Mouse (Mus musculus): Measurements from ENCODE around the gene Mbd3. TPM values are rescaled to one million over a fixed set of nuclear protein-coding genes. Genes with fewer than 3 reads are reported as not detected.

Gene Mbd3
- total RNA-seq (2021): 100 to 1,000 TPM; 139 to 140 TPM
- long read RNA-seq, experiment 1, transcript Mbd3-203 (7 exons, 1,222 nt): minor isoform, 11 of 236 reads
- long read RNA-seq, experiment 1, transcript Mbd3-204 (7 exons, 1,566 nt): major isoform, 112 of 236 reads
- long read RNA-seq, experiment 1, transcript Mbd3-201 (7 exons, 1,662 nt): minor isoform, 23 of 236 reads
- long read RNA-seq, experiment 1, partial matches to known transcripts: 64 of 236 reads
- long read RNA-seq, experiment 1, other reads (novel, unspliced or antisense): 24 of 236 reads
- long read RNA-seq, experiment 2, transcript Mbd3-201 (7 exons, 1,662 nt): minor isoform, 28 of 237 reads
- long read RNA-seq, experiment 2, transcript Mbd3-202 (6 exons, 914 nt): minor isoform, 7 of 237 reads
- long read RNA-seq, experiment 2, transcript Mbd3-204 (7 exons, 1,566 nt): major isoform, 105 of 237 reads
- long read RNA-seq, experiment 2, transcript Mbd3-203 (7 exons, 1,222 nt): minor isoform, 8 of 237 reads
- long read RNA-seq, experiment 2, partial matches to known transcripts: 68 of 237 reads
- long read RNA-seq, experiment 2, other reads (novel, unspliced or antisense): 21 of 237 reads

DNA sequence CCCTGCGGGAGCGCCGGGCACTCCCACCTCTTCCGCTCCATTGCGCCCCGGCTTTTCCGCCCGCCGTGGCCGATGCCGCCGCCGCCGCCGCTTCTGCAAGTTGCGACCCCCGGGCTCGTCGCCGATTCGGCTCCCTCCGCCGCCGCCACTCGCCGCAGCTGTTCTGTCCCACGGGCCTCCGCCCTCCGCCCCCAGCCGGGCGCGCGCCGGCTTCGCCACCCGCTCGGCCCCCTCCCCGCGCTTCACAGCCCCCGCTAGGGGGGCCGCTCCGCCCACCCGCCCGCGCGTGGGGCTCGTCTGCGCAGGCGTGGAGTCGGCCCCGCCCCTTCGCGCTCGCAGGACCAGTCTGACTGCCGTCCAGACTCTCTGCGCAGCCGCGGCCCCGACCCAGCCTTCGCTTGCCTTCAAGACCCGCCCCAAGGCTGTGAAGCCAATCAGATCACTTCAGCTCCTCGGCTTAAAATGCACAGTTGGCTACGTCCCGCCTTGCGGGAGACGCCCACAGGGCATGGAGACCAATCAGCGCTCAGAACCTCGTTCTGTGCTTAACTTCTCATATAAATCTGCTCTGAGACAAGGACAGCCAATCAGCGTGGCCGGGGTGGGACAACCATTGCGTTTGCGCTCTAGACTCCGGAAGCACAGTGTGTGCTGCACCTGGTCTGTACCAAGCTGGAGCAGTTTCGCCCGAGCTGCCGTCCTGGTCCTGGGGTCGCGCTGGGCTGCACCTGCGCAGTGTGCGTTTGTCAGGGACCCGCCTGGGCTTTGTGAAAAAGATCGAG is at the start of gene Mbd3:
Gene Mbd3, minus strand, starts transcription at position 360 of the 782 bp plus-strand sequence.
- DNase-seq (ENCODE audit: low spot score in 2 of 2): peak; percentile 99

DNA sequence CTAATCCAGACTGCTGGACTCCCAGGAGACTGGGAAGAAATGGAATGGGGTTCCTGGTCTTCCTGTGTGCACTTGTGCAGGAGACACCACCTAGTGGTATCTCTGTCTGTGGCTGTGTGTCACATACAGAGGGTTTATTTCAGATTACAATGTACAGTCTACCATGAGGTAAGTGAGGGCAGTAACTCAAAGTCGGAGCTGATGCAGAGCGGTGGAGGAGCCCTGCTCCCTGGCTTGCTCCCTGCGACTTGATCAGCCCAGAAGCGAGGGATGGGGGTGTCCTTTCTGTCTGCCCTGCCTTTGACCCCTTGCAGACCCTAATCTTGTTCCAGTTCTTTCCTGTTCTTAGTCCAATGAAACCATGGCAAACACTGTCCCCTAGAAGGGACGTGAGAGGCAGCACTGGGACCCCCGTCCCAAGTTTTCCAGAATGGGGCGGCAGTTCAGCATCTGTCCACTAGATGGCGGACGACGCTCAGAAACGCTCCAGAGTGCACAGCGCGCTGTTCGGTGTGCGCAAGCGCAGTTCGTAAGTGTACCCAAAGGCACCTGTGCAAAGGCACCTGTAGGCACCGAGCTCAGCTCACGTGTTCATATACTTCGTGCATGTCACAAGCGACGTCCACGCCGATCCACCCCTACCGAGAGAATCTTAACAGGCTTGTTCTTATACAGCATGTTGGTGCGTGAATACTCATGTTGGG is 46.7 kb upstream of the Mbd3 start:
- DNase-seq (ENCODE audit: low spot score in 2 of 2): peak in 1 of 2 experiments; percentile 69

DNA sequence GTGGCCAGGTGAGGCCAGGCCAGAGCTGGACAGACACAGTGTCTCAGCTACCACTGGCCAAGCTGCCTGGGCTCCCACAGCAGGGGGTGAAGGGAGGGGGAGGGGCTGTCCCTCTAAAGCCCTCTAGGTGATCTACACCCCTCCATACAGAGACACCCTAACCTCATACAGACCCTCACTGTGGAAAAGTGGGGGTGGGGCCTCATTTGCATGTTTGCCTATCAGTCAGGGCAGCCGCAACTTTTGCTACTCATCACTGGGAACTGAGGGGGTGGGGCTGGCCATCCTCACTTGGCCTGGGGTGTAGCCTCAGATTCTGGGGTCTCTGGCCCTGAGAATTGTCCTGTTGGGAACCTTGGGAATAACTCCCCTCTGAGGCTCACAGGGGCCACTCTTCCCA is 45.7 kb upstream of the Mbd3 start:
- DNase-seq (ENCODE audit: low spot score in 2 of 2): no peak

DNA sequence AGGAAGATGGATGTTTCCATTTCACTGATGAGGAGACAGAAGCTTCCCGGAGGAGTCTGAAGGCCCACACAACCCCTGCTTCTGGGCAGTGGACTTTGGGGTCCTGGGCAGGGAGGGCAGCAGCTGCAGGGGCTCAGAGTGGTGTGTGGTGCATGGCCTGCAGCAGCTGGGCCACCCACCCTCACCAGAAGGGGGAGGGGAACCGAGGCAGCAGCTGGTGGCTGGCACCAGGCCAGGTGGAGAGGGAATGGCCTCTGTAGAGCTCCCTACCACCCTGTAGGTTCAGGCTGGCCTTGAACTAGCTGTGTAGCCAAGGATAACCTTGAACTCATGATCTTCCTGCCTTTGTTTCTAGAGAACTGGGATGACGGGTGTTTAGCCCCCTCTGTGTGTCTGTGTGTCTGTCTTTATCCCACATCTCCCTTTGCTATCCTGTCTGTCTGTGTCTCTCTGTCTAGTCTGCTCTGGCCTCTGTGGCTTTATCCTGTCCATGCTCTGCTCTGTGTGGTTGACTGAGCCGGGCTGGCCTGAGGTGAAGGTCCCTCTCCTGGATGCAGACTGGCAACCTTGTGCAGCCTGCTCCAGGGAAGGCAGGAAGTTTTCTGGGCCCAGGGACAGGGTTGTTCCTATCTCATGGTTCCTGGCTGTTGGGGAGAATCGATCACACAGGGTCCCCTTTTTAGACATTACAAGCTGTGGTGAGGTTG is 45.1 kb upstream of the Mbd3 start:
- DNase-seq (ENCODE audit: low spot score in 2 of 2): peak in 1 of 2 experiments; percentile 61

DNA sequence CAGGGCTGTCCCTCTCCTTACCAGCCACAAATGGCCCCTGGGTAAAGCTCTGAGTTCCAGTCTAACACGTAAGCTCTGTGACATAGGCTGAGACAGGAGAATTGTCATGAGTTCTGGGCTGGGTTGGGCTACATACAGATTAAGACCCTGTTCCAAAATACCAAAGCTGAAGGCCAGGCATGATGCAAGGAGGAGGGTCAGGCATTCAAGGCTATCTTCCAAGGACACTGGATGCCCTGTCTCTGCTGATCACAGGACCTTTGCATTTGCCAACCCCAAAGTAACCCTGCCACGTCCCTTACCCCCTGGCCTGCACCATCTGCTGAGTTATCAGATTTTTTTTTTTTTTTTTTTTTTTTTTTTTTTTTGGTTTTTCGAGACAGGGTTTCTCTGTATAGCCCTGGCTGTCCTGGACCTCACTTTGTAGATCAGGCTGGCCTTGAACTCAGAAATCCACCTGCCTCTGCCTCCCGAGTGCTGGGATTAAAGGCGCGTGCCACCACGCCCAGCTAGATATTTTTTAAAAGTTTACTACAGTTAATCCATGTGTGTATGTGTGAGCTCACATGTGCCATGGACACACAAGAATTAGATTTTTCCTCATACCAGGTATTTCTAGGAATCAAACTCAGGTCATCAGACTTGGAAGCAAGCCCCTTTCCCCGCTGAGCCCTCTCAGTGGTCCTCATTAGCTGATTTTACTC is 44.4 kb upstream of the Mbd3 start:
- no peak for DNase-seq (ENCODE audit: low spot score in 2 of 2)

DNA sequence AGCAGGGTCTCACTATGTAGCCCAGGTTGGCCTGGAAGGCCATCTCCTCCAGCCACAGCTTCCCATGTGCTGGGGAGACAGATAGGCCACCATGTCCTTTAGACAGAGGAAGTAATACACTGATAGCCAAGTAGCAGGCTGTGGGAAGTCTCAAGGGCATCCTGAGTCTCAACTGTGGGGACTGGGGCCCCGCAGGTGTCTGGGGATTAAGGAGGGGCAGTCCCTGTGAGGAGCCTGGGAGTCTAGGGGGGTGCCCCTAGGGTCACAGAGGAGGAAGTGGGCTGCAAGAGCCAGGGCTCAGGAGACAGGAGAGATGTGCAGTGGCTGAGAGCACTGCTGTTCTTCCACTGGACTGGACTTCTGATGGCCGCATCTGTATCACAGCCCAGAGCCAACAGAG is 43.6 kb upstream of the Mbd3 start:
- no peak for DNase-seq (ENCODE audit: low spot score in 2 of 2)

DNA sequence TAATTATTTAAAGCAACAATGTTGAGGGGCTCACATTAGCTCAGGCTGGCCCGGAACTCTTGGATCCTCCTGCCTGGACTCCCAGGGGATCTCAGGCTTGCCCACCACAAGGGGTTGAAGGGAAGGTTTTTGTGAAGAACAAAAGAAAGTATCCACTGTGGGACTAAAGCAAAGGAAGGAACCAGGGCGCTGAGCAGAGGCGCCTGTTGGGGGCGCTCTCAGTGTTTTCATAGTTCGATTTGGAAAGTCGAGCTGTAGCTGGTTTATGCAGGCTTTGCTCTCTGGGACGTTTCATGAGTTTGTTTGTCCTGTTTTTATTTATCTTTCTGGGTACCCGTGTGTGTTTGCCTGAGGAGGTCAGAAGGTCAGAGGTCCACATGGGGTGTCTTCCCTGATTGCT is 42.2 kb upstream of the Mbd3 start:
- no peak for DNase-seq (ENCODE audit: low spot score in 2 of 2)

DNA sequence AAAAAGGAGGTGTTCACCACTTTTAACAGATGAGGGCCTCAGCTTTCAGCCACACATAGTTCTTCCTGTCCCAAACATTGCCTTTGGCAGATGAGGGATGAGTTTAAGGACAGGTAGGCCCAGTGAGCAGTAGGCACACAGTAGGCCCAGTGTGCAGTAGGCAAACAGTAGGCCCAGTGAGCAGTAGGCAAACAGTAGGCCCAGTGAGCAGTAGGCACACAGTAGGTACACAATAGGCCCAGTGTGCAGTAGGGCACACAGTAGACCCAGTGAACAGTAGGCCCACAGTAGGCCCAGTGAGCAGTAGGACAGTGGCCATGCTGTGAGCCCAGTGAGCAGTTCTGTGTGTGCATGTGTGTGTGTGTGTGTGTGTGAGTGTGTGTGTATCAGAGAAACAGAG is 40.7 kb upstream of the Mbd3 start:
- DNase-seq (ENCODE audit: low spot score in 2 of 2): no peak

DNA sequence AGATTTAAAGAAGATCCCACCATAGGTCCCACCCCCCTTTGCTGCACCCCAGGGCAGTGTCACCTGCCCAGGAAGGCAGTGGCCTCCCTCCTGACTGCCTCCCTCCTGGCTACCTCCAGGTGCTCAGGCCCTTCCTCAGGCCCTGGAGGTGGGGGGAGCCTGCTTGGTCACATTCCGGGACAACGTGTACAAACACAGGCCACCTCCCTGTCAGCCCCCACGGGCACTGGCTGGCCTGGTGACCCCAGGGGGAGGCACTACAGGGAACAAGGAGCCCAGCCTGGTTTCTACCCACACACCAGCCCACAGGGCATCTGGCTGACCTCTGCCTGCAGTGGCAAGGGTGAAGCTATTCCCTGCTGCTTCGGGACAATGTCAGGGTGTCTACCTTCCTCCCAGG is 38.6 kb upstream of the Mbd3 start:
- no peak for DNase-seq (ENCODE audit: low spot score in 2 of 2)

DNA sequence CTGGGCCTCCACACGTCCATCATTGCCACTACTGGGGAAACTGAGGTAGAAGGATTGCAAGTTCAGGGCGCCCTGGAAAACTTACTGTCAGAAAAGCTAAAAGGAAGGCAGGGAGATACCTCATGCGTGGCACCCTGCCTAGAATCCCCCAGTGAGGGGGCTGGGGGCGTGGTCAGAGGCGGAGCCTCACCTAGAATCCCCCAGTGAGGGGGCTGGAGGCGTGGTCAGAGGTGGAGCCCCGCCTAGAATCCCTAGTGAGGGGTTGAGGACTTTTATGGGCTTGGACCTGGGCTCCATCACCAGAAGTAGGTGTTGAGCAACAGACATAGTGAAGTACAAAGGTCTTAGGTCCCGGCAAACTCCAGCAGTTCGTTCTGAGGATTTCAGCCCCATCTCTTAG is 36.9 kb upstream of the Mbd3 start:
- DNase-seq (ENCODE audit: low spot score in 2 of 2): no peak

DNA sequence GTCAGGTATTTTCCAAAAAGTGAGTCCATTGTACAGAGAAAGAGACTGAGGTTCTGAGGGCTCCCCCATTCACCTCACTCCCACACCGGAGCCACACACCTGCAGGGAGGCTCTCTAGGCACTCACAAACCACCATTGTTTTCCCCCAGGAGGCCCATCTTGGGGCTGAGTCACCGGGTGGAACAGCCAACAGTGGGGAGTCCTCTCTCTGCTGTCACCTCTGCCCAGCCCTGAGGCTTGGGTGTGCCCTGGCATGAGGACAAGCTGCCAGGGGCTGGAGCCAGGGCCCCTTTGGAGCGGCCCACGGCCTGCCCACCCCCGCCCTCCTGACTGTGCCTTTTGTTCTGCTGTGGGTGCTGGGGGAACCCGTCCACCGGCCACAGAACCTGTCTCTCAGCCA is 36.4 kb upstream of the Mbd3 start:
- DNase-seq (ENCODE audit: low spot score in 2 of 2): no peak

DNA sequence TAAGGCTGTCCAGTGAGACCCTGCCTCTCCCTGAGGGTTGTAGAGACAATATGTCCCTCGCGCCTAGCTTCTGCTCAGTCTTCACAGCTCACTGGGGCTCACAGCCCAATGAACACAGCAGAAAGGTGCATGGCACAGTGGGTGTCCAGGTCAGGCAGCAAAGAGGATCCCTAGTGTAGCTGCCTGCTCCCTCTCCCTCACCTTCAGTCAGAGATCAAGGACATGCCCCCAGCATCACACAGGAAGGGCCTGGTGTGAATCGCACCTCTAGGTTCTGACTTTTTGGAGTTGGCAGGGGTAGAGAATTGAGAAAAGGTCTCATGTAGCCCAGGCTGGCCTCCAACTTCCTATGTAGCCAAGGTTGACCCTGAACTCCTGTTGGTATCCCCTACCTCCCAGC is 35.5 kb upstream of the Mbd3 start:
- DNase-seq (ENCODE audit: low spot score in 2 of 2): no peak

DNA sequence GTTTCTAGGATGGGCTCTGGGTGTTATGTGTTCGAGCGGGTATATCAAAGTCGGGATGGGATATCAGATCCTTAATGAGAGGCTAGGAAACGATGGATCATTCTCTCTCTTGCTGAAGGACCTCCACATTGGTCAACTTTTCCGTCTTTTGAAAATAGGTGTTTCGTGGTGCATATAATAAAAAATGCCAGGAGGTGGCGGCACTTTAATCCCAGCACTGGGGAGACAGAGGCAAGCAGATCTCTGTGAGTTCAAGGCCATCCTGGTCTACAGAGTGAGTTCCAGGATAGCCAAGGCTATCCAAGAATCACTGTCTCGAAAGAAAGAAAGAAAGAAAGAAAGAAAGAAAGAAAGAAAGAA is 34.9 kb upstream of the Mbd3 start:
- no peak for DNase-seq (ENCODE audit: low spot score in 2 of 2)

DNA sequence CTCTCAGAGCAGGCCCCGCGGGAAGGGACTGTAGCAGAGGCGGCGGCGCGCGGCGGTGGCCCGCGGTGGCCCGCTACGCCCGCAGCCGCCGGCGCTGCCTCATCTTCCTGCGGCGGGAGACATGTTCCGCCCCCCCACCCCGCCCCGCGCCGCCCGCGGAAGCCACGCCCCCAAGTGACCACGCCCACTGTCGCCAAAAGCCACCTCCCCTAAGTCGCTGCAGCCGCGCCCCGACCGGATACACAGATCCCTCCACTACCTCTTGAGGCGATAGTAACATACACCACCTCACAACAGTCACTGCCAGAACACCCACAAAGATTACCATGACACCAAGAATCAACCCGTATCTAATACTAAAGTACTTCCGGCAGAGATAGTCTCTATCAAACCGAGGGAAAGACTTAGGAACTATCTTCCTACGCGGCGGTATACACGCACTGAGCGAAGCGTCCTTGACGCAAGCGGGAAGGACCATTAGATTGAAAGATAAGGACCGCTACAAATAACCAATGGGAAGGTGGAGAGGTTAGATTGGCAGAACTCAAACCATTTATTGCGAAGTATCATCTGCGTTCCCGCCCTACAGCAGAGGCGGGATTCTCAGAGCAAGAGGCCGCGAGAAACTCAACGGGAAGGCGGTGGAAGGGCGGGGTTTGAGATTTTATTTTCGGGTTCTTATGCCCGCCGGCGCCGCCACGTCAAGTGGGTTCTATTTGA is 34.3 kb upstream of the Mbd3 start, which contains the start of gene Tcf3:
Gene Tcf3, minus strand, starts transcription at position 135 of the 720 bp plus-strand sequence.
- DNase-seq (ENCODE audit: low spot score in 2 of 2): peak; percentile 90 to 95

DNA sequence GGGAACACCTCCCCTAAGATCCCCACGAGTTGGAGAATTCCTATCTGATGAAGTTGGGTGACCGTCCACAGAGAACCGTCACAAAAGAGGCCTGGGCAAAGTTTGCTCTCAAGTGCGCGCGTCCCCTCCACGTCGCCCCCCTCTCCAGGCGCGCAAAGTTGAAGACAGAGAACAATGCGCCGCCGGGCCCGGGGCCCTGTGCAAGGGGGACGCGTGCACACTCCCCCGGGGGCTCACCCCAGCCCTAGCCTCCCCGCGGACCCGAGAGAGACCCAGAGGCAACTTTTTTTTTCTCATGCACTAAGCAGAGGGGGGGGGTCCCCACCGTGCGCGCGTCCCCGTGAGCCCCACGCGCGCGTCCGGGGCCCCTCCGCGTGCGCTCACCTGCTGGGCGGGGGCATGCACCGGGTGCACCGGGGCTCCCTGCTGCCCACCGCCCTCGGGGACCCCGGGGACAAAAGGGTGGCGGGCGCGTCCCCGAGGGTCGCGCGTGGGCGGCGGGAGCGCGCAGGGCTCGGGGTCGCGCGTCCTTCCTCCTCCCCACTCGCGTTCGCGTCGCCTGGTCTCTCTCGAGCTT is 33.7 kb upstream of the Mbd3 start:
- DNase-seq (ENCODE audit: low spot score in 2 of 2): peak in 1 of 2 experiments; percentile 53

DNA sequence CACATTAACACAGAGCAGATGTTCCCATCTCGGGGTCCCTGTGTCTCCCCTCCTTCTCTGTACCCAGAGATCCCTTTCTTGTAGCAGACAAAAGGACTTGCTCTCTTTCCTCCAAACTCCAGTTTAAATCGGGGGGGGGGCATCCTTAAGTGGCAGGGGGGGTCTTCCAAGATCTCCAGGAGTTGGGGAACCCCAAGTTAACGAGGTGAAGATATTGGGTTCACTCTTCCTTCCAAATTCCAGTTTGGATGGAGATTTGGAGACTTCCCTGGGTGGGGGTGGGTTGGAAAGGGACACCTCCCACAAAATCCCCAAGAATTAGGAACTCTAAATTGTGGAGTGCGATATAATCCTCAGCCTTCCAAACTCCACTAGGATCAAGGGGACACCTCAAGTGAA is 33.0 kb upstream of the Mbd3 start:
- no peak for DNase-seq (ENCODE audit: low spot score in 2 of 2)

DNA sequence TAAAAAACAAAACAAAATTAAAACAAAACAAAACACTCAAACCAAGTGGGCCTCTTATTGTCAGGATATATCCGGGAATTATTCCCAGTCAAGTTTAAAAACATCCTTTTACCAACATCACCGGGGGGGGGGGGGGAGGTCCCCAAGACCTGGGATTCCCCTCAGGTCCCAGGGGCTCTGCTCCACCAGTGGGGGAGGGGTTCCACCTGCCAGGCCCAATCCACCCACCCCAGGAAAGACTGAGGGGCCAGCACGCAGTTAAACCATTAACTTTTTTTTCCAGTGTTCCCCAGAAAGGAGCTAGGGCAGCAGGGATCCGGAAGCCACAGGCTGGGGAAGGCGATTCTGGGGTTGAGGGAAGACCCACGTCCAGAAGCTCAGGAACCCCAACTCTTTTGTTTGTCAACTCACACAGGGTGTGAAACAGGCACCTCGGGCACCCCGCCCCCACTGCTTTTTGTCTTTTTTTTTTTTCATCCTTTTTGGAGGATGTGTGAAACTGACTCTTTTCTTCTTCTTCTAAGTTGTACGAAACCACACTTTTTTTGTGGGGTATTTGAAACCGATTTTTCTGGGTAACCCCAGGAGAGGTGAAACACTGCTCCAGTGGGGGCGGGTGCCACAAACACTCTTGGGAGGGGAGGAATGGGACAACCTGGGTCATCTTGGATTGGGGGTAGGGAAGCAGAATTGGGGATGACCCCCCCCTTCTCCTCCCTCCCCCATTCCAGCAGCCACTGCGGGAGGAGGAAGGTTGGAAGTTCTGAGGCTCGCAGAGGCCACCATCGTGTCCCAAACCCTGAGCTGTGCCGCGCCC is 32.4 kb upstream of the Mbd3 start:
- DNase-seq (ENCODE audit: low spot score in 2 of 2): no peak

DNA sequence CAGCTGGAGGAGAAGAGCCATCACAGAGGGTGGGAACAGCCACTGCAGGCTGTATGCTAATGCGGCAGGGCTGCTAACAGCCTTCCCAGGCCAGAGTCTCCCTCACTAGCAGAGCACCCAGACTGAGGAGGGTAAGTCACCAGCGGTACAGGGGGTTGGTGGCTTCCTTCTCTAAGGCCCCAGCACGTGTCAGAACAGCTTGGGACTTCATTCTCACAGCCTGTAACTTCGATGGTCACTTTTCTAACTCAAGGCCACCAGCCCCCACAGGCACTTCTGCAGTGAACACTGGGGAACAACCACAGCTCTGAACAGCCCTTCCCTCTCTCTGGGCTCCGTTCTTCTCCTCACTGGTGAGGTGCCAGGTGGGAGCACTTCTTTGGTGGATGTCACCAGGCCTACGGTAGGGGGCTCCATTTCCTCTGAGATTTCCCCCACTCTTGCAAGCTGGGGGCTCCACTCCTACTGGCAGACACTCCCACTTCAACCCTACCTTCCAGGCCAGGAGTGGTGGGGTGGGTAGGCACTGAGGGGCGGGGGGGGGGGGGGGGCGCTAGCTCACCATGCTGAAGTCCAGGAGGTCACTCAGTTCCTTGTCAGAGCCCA is 31.1 kb upstream of the Mbd3 start:
- DNase-seq (ENCODE audit: low spot score in 2 of 2): no peak
